Mouse (Mus musculus): ENCODE measurements at regions not wholly inside any gene's neighbourhood (a gene's known extent, or its start where the extent isn't known, plus 50 kb on each side); places are given as distances from the start of the nearest gene placed in this dataset.

DNA sequence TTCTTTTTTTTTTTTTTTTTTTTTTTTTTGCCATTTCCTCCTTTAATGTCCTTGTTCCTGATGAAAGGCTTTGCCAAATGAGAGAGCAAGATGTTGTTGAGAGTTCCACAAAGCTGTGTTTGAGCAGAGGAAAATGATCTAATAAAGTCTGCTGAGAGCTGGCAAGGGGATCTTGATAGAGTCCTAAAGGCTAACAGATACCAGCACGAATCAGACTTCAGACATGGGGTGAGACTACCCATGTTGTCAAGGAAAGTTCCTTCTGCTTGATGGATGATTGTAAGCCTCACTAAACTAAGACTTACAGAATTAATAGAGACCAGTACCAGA, 665.2 kb upstream of the Fam92a start:
- DNase-seq (ENCODE audit: low read depth, low spot score), result no peak

DNA sequence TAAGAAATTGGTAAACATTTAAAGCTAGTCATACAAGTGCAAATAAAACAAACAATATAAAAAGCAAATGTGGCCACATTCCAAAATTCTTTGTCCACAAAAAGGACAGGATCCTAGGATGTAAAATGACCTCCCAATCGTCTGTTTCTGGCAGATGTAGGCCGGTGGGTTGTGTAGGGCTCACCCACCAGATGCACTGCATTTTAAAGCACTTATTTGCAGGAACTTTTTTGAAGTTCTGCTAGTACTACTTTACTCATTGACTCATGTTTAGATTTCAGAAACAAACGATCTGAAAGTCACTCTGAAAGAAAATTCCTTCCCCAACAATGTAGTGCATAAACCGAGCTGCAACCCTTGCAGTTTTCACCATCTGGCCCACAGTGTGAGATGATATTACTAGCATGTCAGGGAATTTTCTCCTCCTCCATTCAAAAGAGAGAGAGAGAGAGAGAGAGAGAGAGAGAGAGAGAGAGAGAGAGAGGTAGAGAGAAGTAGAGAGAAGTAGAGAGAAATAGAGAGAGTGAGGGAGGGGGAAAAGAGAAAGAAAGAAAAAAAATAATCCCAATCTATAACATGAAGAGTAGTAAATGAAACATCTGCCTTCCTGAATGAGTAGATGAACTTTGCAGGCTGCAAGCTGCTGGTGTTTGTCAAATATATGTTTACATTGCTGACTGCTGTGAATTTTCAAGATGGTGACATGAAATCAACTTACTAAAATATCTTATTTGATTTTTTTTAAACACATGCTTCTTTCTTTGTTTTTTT, 664.7 kb upstream of the Fam92a start:
- DNase-seq (ENCODE audit: low read depth, low spot score), result no peak

DNA sequence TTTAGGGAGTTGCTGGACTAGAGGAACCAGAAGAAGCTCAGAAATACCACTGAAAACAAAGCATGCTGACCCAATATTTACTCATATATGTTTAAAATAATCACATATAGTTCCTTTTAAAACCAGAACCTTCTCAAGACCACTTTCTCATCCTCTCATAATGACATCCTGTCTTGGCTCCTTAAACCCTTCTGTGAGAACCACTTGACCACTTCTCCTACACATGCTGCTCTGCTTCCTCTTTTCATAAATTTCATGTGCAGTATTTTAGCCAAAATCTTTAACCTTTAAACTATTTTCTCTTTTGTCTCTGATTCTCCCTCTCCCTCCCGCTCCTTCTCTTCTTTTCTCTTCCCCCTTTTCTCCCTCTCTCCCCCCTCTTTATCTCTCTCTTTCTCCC, 654.6 kb upstream of the Fam92a start:
- no peak for DNase-seq (ENCODE audit: low read depth, low spot score)

DNA sequence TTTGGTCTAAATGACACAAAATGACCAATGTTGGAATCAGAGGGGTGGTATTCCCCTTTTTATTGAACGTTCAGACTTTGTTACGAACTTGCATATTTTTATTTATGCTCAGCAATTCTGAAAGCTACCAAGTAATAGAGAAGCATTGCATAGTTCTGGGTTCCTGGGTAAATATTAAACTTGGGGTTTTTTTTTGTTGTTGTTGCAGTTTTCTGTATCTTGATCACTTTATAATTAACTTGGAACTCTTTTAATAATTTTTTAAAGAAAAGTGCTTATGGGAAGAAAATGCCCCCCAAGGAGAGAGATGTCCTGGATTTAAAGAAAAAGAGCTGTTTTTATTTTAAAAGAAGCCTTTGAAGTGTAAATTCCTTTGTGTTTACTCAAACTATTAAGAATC, 642.4 kb upstream of the Fam92a start:
- DNase-seq (ENCODE audit: low read depth, low spot score), result no peak

DNA sequence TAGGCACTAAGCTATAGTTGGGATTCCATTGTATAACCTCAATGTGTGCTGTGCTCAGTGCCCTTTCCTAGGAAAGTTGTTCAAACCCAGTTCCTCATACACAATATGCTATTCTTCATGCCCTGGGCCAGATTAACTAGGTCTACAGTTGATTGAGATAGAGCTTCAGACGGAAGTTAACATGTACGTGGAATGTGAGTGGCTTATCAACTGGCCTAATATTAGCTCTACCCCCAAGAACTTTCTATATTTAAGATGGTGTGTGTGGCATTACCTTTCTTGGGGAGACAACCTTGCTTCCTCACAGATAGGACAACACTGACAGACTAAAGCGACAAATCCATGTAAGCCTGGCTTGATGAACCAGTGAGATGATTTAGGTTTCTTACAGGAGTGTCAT, 629.4 kb upstream of the Fam92a start:
- no peak for DNase-seq (ENCODE audit: low read depth, low spot score)

DNA sequence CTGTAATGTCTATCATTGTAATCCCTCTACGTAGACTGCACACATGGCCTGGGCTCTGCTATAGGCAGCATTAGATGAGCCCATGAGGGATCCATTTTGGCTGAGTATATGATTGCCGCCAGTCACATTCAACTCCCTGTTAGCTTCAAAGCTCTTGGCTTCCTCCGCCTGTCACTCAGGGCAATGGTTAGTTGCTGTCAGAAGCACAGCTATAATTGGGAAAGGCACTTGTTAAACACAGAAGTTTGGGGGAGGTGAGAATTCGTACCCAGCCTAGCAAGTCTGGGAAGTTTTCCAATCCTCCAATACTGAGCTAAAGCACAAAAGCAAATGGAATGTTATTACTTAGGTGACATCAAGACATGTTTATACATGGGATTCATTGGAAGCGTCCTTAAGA, 627.7 kb upstream of the Fam92a start:
- no peak for DNase-seq (ENCODE audit: low read depth, low spot score)

DNA sequence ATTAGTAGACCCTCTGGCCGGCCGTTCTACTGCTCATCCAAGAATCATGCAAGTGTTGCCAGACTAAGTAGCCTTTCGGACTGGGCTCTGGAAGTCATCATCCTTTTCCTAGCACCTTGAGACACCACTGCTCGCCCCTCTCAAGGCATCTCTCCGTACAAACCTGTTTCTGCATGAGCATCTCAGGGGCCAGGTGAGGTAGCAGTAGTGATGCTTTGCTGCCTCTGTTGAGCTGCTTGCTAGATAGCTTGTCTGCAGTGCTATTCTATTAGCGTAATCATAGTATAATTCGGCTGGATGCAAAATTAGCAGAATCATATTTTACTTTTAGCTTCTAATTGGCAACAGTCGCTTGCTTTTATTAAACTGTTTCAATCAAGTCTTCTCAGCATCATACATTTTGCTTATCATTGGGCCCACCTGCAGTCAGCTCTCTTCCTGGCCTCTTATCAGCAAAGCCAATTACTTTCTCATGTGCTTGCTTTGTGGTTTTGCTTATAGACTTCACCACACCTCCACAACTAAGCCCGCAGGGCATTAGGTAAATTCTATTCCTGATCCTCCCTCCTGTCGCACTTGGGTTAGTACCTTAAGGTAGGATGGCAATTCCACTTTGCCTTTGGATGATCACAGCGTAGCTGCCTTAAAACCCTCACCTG, 621.1 kb upstream of the Fam92a start:
- no peak for DNase-seq (ENCODE audit: low read depth, low spot score)

DNA sequence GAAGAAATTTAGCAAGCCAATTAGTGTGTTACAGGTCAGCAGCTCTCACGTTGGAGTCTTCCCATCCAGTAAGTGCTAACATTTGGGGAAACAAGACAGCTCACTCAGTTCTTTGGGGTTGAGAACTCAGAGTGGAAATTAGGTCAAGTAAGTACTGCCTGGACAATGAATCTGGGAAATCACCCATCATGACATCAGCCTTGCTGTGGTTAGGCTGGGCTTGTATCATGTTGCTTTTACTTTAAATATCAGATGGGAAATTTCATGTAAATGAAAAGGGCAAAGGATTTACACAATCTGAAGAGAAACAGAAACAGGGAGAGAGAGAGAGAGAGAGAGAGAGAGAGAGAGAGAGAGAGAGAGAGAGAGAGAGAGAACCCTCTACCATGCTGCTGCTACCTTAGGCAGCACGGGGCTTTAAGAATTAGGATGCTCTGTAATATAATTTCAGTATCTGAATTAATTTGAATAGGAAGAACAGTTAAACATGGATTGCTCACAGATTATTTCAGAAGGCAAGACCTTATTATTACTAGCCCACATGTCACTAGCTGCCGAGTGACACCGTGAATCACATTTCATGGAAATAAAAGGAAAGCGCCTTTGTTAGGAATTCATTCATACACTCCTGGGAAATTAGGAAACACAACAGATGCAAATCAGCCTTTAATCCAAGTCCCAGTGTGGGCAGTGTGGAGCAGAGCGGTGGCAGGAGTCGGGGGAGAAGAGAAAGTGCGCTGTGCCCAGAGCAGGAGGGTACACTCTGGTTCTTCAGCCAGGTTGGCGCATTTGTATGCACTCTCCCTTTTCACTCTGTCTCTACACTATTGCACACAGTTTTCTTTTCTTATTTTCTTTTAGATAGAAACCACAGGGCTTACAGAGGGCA, 620.2 kb upstream of the Fam92a start:
- DNase-seq (ENCODE audit: low read depth, low spot score), result no peak

DNA sequence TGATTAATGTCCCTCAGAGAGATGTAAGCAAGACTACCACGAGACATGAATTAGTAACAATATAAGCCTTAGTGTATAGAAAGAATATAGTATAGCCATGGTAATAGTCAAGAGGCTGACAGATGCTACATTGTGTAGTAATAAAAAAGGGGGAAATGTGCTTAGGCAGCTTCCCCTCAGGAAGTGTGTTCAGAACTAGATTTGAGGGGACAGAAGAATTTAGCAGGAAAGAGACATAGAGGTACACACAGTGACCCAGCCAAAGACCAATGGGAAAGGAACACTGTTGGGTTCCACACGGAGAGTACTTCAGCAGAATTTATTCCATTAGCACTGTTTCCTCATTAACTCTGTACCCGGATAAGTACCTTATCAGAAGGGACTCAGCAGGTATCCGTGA, 614.0 kb upstream of the Fam92a start:
- DNase-seq (ENCODE audit: low read depth, low spot score), result no peak

DNA sequence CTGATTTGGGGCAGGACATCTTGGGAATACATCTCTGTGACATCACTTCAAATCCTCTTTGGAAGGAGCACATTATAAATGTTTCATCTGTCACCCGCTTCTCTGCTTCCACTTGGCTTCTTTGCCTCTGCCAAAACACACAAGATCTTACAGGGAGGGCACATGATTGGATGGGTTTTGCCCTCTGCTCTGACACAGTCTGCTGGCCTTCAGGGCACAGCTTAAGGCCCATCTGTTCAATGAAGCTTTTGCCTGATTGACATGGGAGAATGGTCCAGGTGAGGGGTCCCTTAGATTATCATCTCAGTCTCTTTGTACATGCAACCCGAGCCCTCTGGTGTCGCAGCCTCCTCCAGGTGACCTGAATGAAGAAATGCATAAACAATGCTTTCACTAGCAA, 612.7 kb upstream of the Fam92a start:
- DNase-seq (ENCODE audit: low read depth, low spot score), result no peak

DNA sequence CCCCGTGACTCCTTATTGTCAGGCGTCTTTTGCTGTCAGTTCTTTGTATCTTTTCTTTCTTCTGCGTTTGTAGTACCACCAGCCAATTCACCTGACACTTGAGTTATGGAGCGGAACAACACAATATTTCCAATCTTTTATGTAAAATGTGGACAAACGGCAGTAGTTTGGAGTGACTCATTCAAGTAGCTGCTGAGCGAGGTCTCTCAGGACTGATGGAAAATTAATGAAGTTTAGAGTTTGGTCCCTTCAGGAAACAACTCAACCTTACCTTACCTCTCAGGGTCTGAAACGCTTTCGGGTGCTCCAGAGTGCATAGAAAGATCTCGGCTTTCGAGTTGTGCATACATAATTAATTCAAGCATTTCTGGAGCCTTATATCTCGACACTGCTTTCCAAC, 612.3 kb upstream of the Fam92a start:
- no peak for DNase-seq (ENCODE audit: low read depth, low spot score)

DNA sequence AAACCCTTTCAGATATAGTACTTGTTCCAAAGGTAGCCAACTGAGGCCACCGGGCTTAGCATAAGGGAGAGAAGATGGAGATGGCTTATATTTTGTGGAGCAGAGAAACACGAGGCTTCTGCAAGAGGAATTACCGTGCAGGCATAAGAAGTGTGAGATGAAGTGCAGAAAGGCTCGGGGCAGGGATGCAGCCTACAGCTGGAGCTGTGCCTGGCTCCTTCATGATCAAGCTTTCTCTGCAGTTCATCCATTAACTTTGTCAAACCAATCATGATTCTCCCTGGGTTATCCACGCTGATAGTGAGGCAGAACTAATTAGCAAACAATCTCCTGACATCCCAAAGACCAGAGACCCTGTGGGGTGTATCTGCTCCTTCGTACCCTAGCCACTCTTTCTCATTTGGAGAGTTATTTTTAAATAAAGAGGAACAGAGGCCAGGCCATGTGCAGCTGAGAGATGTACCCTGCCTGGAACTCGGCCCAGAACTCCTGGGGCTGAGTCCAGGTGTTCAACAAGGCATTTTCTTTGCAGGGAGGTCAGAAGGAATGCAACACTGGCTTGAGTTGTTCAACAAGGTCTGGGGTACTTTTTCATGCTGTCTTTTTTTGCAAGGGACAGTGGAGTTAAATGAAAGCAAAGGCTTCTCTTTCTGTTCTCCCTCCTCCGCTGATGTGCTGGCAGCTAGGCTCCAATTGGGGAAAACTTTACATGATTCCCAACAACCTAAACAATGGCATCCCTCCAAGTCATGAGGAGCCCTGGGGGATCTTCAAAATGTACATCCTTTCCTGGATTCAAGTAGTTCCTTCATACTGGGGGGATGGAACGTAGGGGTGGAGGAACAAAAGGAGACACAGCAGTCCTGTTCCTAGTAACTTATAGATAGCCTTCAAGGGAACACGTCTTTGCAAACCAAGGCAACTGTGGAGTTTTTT, 610.4 kb upstream of the Fam92a start:
- DNase-seq (ENCODE audit: low read depth, low spot score), result no peak

DNA sequence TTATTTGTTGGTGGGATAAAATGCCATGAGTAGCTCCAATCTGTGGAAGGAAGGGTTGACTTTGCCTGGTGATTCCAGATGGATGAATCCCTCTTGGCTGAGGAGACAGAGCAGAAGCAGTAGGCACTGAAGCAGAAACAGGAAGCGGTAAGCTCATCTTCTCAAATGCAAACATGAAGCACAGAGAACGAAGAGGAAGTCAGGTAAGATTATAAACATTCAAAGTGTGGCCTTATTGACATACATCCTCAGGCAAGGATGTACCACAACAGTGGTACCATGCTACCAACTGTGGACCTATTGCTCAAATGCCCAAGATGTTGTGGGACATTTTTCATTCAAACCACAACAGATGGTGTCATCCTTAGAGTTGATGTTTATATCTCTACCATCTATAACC, 608.4 kb upstream of the Fam92a start:
- DNase-seq (ENCODE audit: low read depth, low spot score), result peak; percentile 7

DNA sequence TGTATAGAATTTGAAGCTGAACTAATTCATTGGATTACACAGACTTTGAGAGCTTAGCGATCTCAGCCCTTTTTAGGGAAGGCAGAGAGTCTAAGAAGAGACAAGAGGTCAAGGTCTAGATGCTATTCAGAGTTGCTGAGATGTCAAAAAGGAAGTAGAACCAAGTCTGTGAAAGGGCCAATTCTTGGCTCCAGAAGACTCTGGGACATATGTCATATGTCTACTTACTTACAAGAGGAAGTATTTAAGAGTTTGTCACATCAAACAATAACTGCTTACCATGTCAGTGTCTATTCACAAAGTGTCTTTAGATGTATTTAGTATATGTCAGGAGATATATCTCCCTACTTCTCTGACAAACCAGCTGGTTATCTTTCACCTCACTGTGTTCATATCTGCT, 607.4 kb upstream of the Fam92a start:
- DNase-seq (ENCODE audit: low read depth, low spot score), result no peak

DNA sequence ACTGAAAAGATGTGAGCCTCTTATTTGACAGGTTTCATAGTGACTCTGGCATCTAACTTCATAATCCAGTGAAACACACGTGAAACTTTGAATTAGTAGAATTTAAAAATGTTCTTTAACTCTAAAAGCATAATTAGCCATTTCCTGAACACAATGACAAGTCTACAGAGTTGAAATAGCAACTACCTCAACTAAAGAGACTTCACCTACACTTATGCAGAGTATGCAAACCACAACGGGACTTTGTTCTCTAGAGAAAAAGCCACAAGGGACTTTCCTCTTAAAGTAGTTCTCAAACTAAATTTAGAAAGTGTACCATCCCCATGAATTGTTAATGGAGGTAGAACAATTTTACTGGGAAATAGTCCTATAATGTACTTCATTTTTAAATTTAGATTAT, 606.3 kb upstream of the Fam92a start:
- peak; percentile 43 for DNase-seq (ENCODE audit: low read depth, low spot score)

DNA sequence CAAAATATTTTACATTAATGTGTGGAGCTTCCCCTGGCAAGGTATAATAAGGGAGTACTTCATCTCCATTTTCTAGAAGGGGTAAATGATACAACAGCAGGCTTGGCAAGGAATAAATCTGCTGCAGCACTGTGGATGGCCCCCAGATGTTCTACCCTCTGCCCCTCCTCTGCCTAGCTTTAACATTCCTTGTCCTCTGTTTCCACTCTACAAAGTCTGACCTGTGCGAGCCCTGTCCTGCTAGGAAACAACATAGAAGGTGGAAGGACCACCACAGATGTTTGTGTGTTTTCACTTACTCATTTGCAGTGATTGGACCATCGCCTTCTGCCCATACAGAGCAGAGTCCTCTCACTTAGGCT, 604.4 kb upstream of the Fam92a start:
- DNase-seq (ENCODE audit: low read depth, low spot score), result no peak

DNA sequence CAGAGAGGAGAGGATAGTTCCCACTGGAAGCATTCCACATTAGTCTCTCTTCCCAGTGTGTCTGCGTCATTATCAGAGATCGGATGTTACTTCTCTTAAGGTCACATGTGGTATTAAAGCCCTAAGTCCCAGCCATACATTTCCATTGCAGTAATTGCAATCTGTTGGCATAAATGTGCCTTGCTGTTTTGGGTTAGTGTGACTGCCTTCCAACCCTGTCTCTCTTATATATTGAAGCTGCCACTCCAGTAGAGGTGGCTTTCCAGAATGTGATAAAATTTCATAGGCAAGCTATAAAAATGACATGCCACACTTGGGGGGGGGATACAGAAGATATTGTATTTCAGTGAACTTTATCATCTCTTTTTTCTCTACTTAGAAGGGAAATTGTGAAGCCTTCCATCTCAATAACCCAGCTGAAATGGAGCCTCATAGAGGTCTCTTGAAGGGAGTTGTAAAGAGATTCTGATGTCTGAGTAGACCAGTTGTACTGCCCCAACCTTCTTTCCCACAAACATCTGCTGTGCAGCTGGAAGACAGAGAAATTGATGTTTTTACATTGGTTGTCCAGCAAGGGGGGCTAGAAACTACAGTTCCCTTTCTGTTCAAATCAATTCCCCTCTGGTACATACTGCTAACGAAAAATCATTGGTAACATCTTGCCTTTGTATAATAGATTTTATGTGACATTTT, 603.9 kb upstream of the Fam92a start:
- no peak for DNase-seq (ENCODE audit: low read depth, low spot score)

DNA sequence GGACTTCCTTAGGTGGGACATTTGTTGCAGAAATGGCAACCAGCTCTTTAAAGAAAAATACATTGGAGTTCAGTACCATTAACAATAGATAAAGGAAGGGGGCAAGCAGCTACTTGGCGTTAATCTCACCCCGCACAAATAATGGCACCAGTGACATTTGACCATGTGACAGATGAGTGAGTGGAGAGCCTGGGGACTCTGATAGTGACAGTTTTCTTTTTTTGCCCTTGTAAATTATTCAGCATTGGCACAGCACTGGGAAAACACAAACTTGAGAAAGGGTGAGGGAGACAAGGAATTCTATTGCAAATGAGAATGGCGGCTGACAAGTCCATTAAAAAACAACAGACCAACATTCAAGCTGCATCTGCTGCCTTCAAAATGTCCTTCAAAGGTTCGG, 603.3 kb upstream of the Fam92a start:
- DNase-seq (ENCODE audit: low read depth, low spot score), result no peak

DNA sequence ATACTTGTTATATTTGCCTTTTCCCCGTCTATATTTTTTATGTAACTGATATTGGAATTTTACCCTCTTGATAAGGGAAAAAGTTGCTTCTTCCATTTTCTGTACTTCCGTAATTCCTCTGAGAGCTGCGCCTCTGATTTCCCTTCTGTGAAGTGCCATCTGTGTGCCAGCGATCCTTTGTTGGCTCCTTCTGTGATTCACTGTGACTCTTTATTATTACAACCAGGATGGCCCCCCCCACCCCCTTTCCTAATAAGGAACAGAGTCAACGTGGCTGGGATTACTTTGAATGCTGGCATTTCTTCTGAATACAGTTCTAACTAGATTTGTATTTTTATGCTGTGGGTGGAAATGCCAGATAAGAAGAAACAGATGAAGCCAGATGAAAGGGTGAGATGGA, 602.9 kb upstream of the Fam92a start:
- no peak for DNase-seq (ENCODE audit: low read depth, low spot score)

DNA sequence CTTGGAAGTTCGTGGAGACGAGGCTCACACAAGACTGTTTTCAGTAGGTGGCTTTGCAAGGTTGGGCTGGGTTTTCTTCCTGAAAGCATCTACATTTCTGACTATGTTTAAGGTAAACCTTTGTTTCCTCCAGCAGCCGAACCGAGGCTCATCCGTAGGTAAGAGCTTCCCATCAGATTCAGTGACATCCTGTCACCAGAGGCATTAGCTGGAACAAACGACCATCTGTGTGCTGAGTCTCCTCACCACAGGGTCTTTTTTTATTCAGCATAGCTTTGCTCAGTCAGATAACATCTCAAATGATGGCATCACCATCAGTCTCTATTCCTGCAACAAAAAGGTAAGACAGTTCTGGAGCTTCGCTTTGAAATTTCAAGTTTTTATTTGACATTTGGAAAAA, 601.4 kb upstream of the Fam92a start:
- DNase-seq (ENCODE audit: low read depth, low spot score), result no peak

DNA sequence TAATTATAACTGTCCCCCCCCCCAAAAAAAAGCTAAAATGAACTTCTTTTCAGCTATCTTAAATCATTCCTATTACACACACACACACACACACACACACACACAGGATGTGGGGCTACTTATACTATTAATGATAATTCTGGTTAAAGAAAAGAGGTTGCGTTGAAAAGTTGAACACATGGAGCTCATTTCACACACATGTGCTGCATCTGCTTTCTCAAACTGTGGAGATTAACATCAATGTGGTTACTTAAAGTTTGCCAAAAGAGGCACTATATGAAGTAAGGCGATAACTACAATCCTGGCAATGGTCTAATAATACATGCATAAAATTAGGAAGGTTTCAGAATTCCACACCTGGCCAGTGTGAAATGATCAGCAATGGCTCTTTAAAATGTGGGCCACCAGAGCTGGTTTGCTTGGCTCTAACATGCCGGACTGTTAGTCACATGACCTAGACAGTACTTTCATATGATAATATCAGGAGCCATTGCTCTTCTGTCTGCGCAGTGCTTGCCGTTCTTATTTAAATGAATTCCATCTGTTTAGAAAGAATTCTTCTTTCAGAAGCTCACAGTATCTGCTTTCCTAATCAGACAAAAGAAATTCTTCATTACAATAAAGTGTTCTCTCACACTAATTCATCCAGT, 598.4 kb upstream of the Fam92a start:
- DNase-seq (ENCODE audit: low read depth, low spot score), result no peak
